Mouse (Mus musculus) liver, embryonic 14.5 days (tissue): ENCODE measurements around the gene Olfr311. TPM values are rescaled to one million over a fixed set of nuclear protein-coding genes. Genes with fewer than 3 reads are reported as not detected.
A peak's percentile ranks its signal among the peaks of the same experiment; 100 is the strongest.
"Not testable (repeated sequence)": the region's sequence is repeated elsewhere in the genome, so short reads cannot be mapped to it uniquely, and the experiment has no call there.

Experiments
- ATAC-seq: fragments of 200-750 bp; cut with Nextera tagmentation; 2 replicates; pipeline ENCODE4 v1.8.0; 2017; ENCODE audit warnings: moderate number of reproducible peaks, mild to moderate bottlenecking, moderate library complexity; ENCODE audit not compliant: insufficient read depth
- DNase-seq, 3 experiments: peaks; one replicate each; pipeline ENCODE4 v3.0.0-alpha.2; 2012 to 2013; ENCODE audit warnings: low read depth in 3 of 3, low spot score in 3 of 3
- H3K27ac ChIP-seq: fragments of 300-500 bp; sonication (generic); 2 replicates; pipeline ENCODE4 v1.5.1; 2014; ENCODE audit warnings: moderate library complexity, mild to moderate bottlenecking, control low read depth, inconsistent platforms
- H3K27me3 ChIP-seq: fragments of 300-500 bp; sonication (generic); 2 replicates; pipeline ENCODE4 v1.6.1; 2014; ENCODE audit warnings: mild to moderate bottlenecking, low read length, moderate library complexity; ENCODE audit not compliant: control insufficient read depth, insufficient read depth
- H3K36me3 ChIP-seq: fragments of 300-500 bp; sonication (generic); replicated peaks from 2 replicates; pipeline ENCODE4 v1.6.1; 2014; ENCODE audit warnings: low read depth; ENCODE audit not compliant: control insufficient read depth, insufficient read depth
- H3K4me1 ChIP-seq, 2 experiments: fragments of 200-500 bp in 1 of 2; fragments of 300-500 bp in 1 of 2; sonication (generic) in 1 of 2; replicated peaks; 2 replicates each; pipeline ENCODE4 v1.6.1; 2012 to 2014; ENCODE audit warnings: antibody characterized with exemption in 1 of 2, inconsistent platforms in 1 of 2, low read length in 1 of 2; ENCODE audit not compliant: control insufficient read depth in 2 of 2, insufficient read depth in 2 of 2
- H3K4me2 ChIP-seq: fragments of 300-500 bp; sonication (generic); 2 replicates; pipeline ENCODE4 v1.6.1; 2014; ENCODE audit warnings: low read depth, mild to moderate bottlenecking, control low read depth, moderate library complexity
- H3K4me3 ChIP-seq, 2 experiments: fragments of 200-500 bp in 1 of 2; fragments of 300-500 bp in 1 of 2; sonication (generic) in 1 of 2; 2 replicates each; pipeline ENCODE4 v1.5.1; 2012 to 2014; ENCODE audit warnings: low read depth in 2 of 2, low read length in 2 of 2, mild to moderate bottlenecking in 2 of 2, control low read depth in 1 of 2, inconsistent platforms in 1 of 2, moderate library complexity in 1 of 2; ENCODE audit not compliant: insufficient read depth in 1 of 2
- H3K9ac ChIP-seq: fragments of 300-500 bp; sonication (generic); replicated peaks from 2 replicates; pipeline ENCODE4 v1.6.1; 2014; ENCODE audit warnings: mild to moderate bottlenecking, control low read depth, moderate library complexity
- H3K9me3 ChIP-seq: fragments of 300-500 bp; sonication (generic); 2 replicates; pipeline ENCODE4 v1.6.1; 2016; ENCODE audit warnings: low read length, mixed read lengths; ENCODE audit not compliant: control insufficient read depth
- CTCF ChIP-seq: IDR thresholded peaks from 2 replicates; pipeline ENCODE4 v1.5.1; 2016; ENCODE audit warnings: antibody characterized with exemption, low read depth, control low read depth
- EP300 ChIP-seq: IDR thresholded peaks from 2 replicates; pipeline ENCODE4 v1.6.1; 2016; ENCODE audit warnings: antibody characterized with exemption, low read depth
- WGBS: fragments of 180-500 bp; shearing (Covaris S2); extraction: QIAGEN DNeasy Blood & Tissue Kit; methylation state at CpG from one replicate; pipeline ENCODE4 v1.1.7; 2014; ENCODE audit not compliant: insufficient replicate concordance; 5-methylcytosine and 5-hydroxymethylcytosine counted together
- polyA plus RNA-seq, 2 experiments: library from polyadenylated mRNA; depleted of rRNA in 1 of 2; stranded (reverse) in 1 of 2; unstranded in 1 of 2; fragments of >200 nt; fragmentation: Nextera tagmentation in 1 of 2; extraction: Ambion mirVana in 1 of 2; gene quantifications; 2 replicates each; pipeline versions ENCODE4 v1.2.1 to v1.2.3; 2012 to 2014

Olfr311 gene
- not detected in 2 replicates for polyA plus RNA-seq (2012; rRNA removed)
- polyA plus RNA-seq (2014; fragmentation: Nextera tagmentation; extraction: Ambion mirVana): not detected in 2 replicates

- H3K36me3 ChIP-seq, ATAC-seq, H3K9me3 ChIP-seq, DNase-seq, H3K4me2 ChIP-seq, H3K4me1 ChIP-seq, H3K9ac ChIP-seq, H3K27ac ChIP-seq, H3K4me3 ChIP-seq, H3K27me3 ChIP-seq: not testable (repeated sequence)
Measured at GRCm38 (mm10) chr11:58838951-58839350, at the start of gene Olfr311. Gene Olfr311, plus strand, starts transcription at chr11:58839251.

- Histone ChIP-seq H3K27me3 (no peaks in the 10 kb centered on the region), H3K4me1 (no peaks in the 10 kb centered on the region), H3K9me3 (no peaks in the 10 kb centered on the region), H3K36me3 (no peaks in the 10 kb centered on the region), H3K4me2 (no peak overlapping the region), H3K27ac (no peak overlapping the region), H3K4me3 (no peak overlapping the region), H3K9ac (no peak overlapping the region)
- TF ChIP-seq EP300 (no peak), CTCF (no peak)
- WGBS: 25% methylated on average over 3 of the region's 3 CpGs
- ATAC-seq (no peak), DNase-seq (no peak)
Measured at GRCm38 (mm10) chr11:58789532-58789931, 49.5 kb upstream of the Olfr311 start.

GRCm38 (mm10) chr11:58790053-58790452 is 49.0 kb upstream of the Olfr311 start:
- Histone ChIP-seq H3K4me1 (no peaks in the 10 kb centered on the region), H3K4me2 (no peak overlapping the region), H3K9ac (no peak overlapping the region), H3K9me3 (no peaks in the 10 kb centered on the region), H3K36me3 (no peaks in the 10 kb centered on the region), H3K27me3 (no peaks in the 10 kb centered on the region), H3K27ac (no peak overlapping the region), H3K4me3 (no peak overlapping the region)
- DNase-seq: no peak
- no peak for TF ChIP-seq CTCF
- TF ChIP-seq EP300: no peak
- WGBS: 10% methylated on average over 2 of the region's 2 CpGs
- no peak for ATAC-seq

GRCm38 (mm10) chr11:58790646-58791045 is 48.4 kb upstream of the Olfr311 start:
- no peak overlapping the region for H3K4me3 ChIP-seq
- no peak overlapping the region for H3K9ac ChIP-seq
- ATAC-seq (no peak), DNase-seq (peak in 2 of 3 experiments; percentile 4 to 13)
- no peak overlapping the region for H3K4me2 ChIP-seq
- no peaks in the 10 kb centered on the region for H3K36me3 ChIP-seq
- WGBS: 43% methylated on average over 6 of the region's 6 CpGs
- no peak overlapping the region for H3K27ac ChIP-seq
- TF ChIP-seq CTCF (no peak), EP300 (no peak)
- no peaks in the 10 kb centered on the region for H3K9me3 ChIP-seq
- H3K27me3 ChIP-seq: no peaks in the 10 kb centered on the region
- H3K4me1 ChIP-seq: no peaks in the 10 kb centered on the region

GRCm38 (mm10) chr11:58795856-58796255 is 43.2 kb upstream of the Olfr311 start:
- ATAC-seq: no peak
- no peaks in the 10 kb centered on the region for H3K27me3 ChIP-seq
- no peaks in the 10 kb centered on the region for H3K9me3 ChIP-seq
- no peak for TF ChIP-seq EP300
- 0 out of 2 replicates have a peak, but pooled peaks have one; percentile 22 for TF ChIP-seq CTCF
- H3K36me3 ChIP-seq: no peaks in the 10 kb centered on the region
- no peak overlapping the region for H3K27ac ChIP-seq
- H3K9ac ChIP-seq: no peak overlapping the region
- no peak for DNase-seq
- WGBS: 64% methylated on average over 2 of the region's 2 CpGs
- H3K4me3 ChIP-seq: no peak overlapping the region
- no peaks in the 10 kb centered on the region for H3K4me1 ChIP-seq
- no peak overlapping the region for H3K4me2 ChIP-seq

- H3K4me2 ChIP-seq: no peak overlapping the region
- no peak for DNase-seq
- no peak overlapping the region for H3K27ac ChIP-seq
- no peak overlapping the region for H3K9ac ChIP-seq
- no peak overlapping the region for H3K4me3 ChIP-seq
- no peaks in the 10 kb centered on the region for H3K36me3 ChIP-seq
- 57% methylated on average over 7 of the region's 7 CpGs for WGBS
- H3K4me1 ChIP-seq: no peaks in the 10 kb centered on the region
- ATAC-seq: no peak
- H3K27me3 ChIP-seq: no peaks in the 10 kb centered on the region
- no peaks in the 10 kb centered on the region for H3K9me3 ChIP-seq
- no peak for TF ChIP-seq EP300
- no peak for TF ChIP-seq CTCF
Measured at GRCm38 (mm10) chr11:58796850-58797249, 42.2 kb upstream of the Olfr311 start.
